Mouse (Mus musculus) neural tube, embryonic 13.5 days (tissue): ENCODE measurements around the gene Myof. TPM values are rescaled to one million over a fixed set of nuclear protein-coding genes. Genes with fewer than 3 reads are reported as not detected.
A peak's percentile ranks its signal among the peaks of the same experiment; 100 is the strongest.

Experiments
- ATAC-seq: fragments of 200-750 bp; cut with Nextera tagmentation; 2 replicates; pipeline ENCODE4 v1.8.0; 2017; ENCODE audit warnings: low read depth, mild to moderate bottlenecking, moderate TSS enrichment, moderate library complexity
- H3K27ac ChIP-seq: fragments of 300-500 bp; sonication (generic); replicated peaks from 2 replicates; pipeline ENCODE4 v1.5.1; 2015; ENCODE audit warnings: moderate library complexity, mild to moderate bottlenecking, inconsistent platforms
- H3K27me3 ChIP-seq: fragments of 300-500 bp; sonication (generic); 2 replicates; pipeline ENCODE4 v1.6.1; 2015; ENCODE audit warnings: mild to moderate bottlenecking, inconsistent platforms
- H3K36me3 ChIP-seq: fragments of 300-500 bp; sonication (generic); 2 replicates; pipeline ENCODE4 v1.6.1; 2015; ENCODE audit warnings: mild to moderate bottlenecking, inconsistent platforms
- H3K4me1 ChIP-seq: fragments of 300-500 bp; sonication (generic); replicated peaks from 2 replicates; pipeline ENCODE4 v1.6.1; 2015; ENCODE audit warnings: inconsistent platforms
- H3K4me2 ChIP-seq: fragments of 300-500 bp; sonication (generic); 2 replicates; pipeline ENCODE4 v1.6.1; 2015; ENCODE audit warnings: inconsistent platforms, mild to moderate bottlenecking, moderate library complexity
- H3K4me3 ChIP-seq: fragments of 300-500 bp; sonication (generic); 2 replicates; pipeline ENCODE4 v1.5.1; 2015; ENCODE audit warnings: mild to moderate bottlenecking, inconsistent platforms
- H3K9ac ChIP-seq: fragments of 300-500 bp; sonication (generic); 2 replicates; pipeline ENCODE4 v1.6.1; 2015; ENCODE audit warnings: moderate library complexity, mild to moderate bottlenecking, inconsistent platforms
- H3K9me3 ChIP-seq: fragments of 300-500 bp; sonication (generic); 2 replicates; pipeline ENCODE4 v1.6.1; 2016; ENCODE audit warnings: inconsistent platforms
- WGBS: fragments of 180-500 bp; shearing (Covaris S2); methylation state at CpG from one replicate; pipeline ENCODE4 v1.1.7; 2015; 5-methylcytosine and 5-hydroxymethylcytosine counted together
- polyA plus RNA-seq: library from polyadenylated mRNA; unstranded; fragments of >200 nt; fragmentation: Nextera tagmentation; extraction: Ambion mirVana; gene quantifications from 2 replicates; pipeline ENCODE4 v1.2.1, GENCODE M21; 2015

Gene Myof
- polyA plus RNA-seq, 1 experiment from 2014 or later, result 2.9 TPM

- no peaks in the 10 kb centered on the region for H3K27me3 ChIP-seq
- ATAC-seq, result no peak
- H3K4me2 ChIP-seq, result no peak overlapping the region
- no peak overlapping the region for H3K27ac ChIP-seq
- no peaks in the 10 kb centered on the region for H3K4me1 ChIP-seq
- 83% methylated on average over 4 of the region's 4 CpGs for WGBS
- H3K9me3 ChIP-seq, result no peaks in the 10 kb centered on the region
- no peak overlapping the region for H3K4me3 ChIP-seq
- H3K36me3 ChIP-seq, result no peaks in the 10 kb centered on the region
- no peak overlapping the region for H3K9ac ChIP-seq
Measured at GRCm38 (mm10) chr19:38022710-38023109, 20.7 kb downstream of the Myof start.

GRCm38 (mm10) chr19:38015873-38016254 lies 27.5 kb downstream of the Myof start:
- no peak overlapping the region for H3K4me2 ChIP-seq
- no peaks in the 10 kb centered on the region for H3K27me3 ChIP-seq
- 79% methylated on average over 1 of the region's 1 CpGs for WGBS
- H3K4me3 ChIP-seq, result no peak overlapping the region
- H3K9ac ChIP-seq, result no peak overlapping the region
- no peaks in the 10 kb centered on the region for H3K36me3 ChIP-seq
- no peak for ATAC-seq
- H3K4me1 ChIP-seq, result peaks cover 10% of the 10 kb centered on the region; the same call in 1 of the 2 replicates
- H3K9me3 ChIP-seq, result no peaks in the 10 kb centered on the region
- H3K27ac ChIP-seq, result no peak overlapping the region

DNA sequence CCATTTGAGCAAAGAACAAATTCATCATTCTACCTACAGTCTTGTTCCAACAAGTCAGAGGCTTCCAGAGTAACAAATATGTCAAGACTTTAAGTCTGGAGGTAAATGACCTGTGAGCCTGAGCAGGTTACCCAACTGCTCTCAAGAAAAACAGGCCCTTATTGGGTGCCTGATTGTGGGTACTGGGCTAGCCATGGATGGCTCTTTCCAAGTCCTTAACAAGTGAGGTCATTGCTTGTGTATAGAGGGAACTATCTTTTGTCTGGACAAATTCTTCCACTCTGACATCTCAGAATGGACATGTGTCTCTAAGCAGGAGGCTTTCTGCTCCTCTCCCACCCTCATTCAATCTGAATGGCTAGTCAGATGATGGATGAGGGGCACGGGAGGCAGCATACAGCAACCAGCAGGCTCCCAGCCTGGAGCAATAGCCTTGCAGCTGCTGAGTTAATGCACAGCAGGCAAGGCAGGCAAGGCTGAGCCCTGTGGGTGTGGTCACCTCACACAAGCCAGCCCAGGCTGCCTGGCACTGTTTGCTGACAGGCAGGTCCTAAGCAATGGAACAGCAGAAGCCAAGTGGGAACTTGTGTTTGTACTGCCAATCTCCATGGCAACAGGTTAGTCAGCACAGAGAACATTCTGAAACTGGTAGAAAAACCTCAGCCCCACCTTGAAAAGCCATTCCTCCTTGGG lies 28.1 kb downstream of the Myof start:
- Histone ChIP-seq H3K27me3 (no peaks in the 10 kb centered on the region), H3K4me2 (no peak overlapping the region), H3K27ac (no peak overlapping the region), H3K36me3 (no peaks in the 10 kb centered on the region), H3K4me1 (peaks cover 10% of the 10 kb centered on the region; the same call in 1 of the 2 replicates), H3K9me3 (no peaks in the 10 kb centered on the region), H3K4me3 (no peak overlapping the region), H3K9ac (no peak overlapping the region)
- ATAC-seq, result peak; percentile 87
- WGBS, result 4% methylated on average over 1 of the region's 1 CpGs

- no peaks in the 10 kb centered on the region for H3K36me3 ChIP-seq
- no peak for ATAC-seq
- H3K4me2 ChIP-seq, result no peak overlapping the region
- H3K9ac ChIP-seq, result no peak overlapping the region
- WGBS, result 93% methylated on average over 5 of the region's 5 CpGs
- no peak overlapping the region for H3K4me3 ChIP-seq
- no peaks in the 10 kb centered on the region for H3K9me3 ChIP-seq
- no peaks in the 10 kb centered on the region for H3K27me3 ChIP-seq
- H3K27ac ChIP-seq, result no peak overlapping the region
- H3K4me1 ChIP-seq, result peaks cover 10% of the 10 kb centered on the region; the same call in 1 of the 2 replicates
Measured at GRCm38 (mm10) chr19:38014443-38014842, 28.9 kb downstream of the Myof start.

DNA sequence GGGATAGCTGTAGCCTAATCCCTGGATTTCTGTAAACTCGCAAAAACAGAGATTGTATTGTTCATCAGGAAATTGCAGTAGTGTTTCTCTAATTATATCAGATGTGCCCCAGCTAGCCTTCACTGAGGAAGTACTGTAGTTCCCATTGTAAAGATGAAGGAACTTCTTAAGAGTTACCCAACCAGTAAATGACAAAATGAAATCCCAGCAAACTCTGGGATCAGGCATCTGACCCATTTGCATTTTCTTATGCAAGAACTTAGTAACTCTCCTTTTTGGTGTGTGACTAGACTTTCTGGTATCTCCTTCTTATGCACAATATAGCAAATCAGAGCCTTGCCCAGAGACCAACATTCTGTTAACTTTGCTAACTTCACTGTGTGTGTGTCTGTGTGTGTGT lies 32.0 kb downstream of the Myof start:
- H3K27ac ChIP-seq, result no peak overlapping the region
- no peaks in the 10 kb centered on the region for H3K9me3 ChIP-seq
- no peak overlapping the region for H3K4me2 ChIP-seq
- H3K9ac ChIP-seq, result no peak overlapping the region
- no peak overlapping the region for H3K4me3 ChIP-seq
- WGBS, result 88% methylated on average over 1 of the region's 1 CpGs
- no peaks in the 10 kb centered on the region for H3K36me3 ChIP-seq
- no peak for ATAC-seq
- peaks cover 10% of the 10 kb centered on the region; the same call in 1 of the 2 replicates for H3K4me1 ChIP-seq
- no peaks in the 10 kb centered on the region; the same call in 1 of the 2 replicates for H3K27me3 ChIP-seq

GRCm38 (mm10) chr19:38004809-38005380 lies 38.5 kb downstream of the Myof start:
- no peaks in the 10 kb centered on the region for H3K9me3 ChIP-seq
- H3K9ac ChIP-seq, result no peak overlapping the region
- H3K27me3 ChIP-seq, result no peaks in the 10 kb centered on the region; the same call in 1 of the 2 replicates
- H3K36me3 ChIP-seq, result no peaks in the 10 kb centered on the region
- no peak overlapping the region for H3K4me3 ChIP-seq
- no peak for ATAC-seq
- WGBS, result 85% methylated on average over 8 of the region's 8 CpGs
- 0 out of 2 replicates have a peak, but pooled peaks cover 6% of the 10 kb centered on the region for H3K4me1 ChIP-seq
- H3K4me2 ChIP-seq, result no peak overlapping the region
- H3K27ac ChIP-seq, result no peak overlapping the region

- Histone ChIP-seq H3K27me3 (no peaks in the 10 kb centered on the region; the same call in 1 of the 2 replicates), H3K4me3 (no peak overlapping the region)
Measured at GRCm38 (mm10) chr19:38003671-38004521, 39.5 kb downstream of the Myof start.

DNA sequence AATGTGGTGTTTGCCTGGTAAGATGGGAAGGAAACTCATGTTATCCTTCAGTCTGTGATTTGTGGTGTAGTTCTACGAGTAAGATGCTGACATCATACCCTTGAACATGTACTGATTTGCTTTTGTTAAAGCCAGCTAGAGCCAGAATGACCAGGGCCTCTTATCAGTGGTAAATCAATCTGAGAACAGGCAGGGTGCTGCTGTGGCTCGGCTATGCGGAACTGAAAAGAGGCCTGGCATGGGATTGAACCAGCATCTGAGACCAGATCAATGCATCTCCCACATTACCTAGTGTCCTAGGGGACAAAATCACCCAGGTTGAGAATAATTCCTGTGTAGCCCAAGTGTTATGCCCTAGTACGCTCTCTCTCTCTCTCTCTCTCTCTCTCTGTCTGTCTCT lies 40.6 kb downstream of the Myof start:
- 75% methylated on average over 4 of the region's 4 CpGs for WGBS
- Histone ChIP-seq H3K36me3 (no peaks in the 10 kb centered on the region), H3K27me3 (no peaks in the 10 kb centered on the region), H3K4me1 (0 out of 2 replicates have a peak, but pooled peaks cover 6% of the 10 kb centered on the region), H3K9me3 (no peaks in the 10 kb centered on the region), H3K4me2 (no peak overlapping the region), H3K9ac (no peak overlapping the region), H3K27ac (no peak overlapping the region), H3K4me3 (no peak overlapping the region)
- ATAC-seq, result no peak

More at GRCm38 (mm10) chr19:38003671-38004521, 39.5 kb downstream of the Myof start:
- 84% methylated on average over 24 of the region's 24 CpGs for WGBS
- Histone ChIP-seq H3K4me1 (0 out of 2 replicates have a peak, but pooled peaks cover 6% of the 10 kb centered on the region), H3K36me3 (no peaks in the 10 kb centered on the region), H3K9ac (no peak overlapping the region), H3K27ac (no peak overlapping the region), H3K9me3 (no peaks in the 10 kb centered on the region), H3K4me2 (no peak overlapping the region)
- ATAC-seq, result no peak

DNA sequence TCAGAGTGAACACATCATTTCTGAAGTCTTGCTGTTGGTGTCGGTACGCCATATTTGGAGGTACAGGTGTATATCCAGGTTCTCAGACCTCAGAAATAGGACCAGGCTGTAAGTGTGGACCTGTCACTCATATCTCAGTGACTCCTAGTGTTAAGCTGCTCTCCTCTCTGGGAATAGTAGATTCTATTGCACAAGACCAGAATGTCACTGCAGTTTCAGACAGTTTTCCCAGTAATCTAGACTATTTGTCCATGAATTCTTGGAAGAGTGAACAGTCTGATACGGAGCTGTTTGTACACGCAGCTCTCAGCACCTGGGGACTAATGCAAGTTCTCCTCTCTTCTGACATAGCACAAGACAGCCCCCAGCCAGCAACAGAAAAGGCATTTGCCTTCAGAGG lies 42.4 kb downstream of the Myof start:
- H3K9ac ChIP-seq, result no peak overlapping the region
- H3K4me3 ChIP-seq, result no peak overlapping the region
- no peak overlapping the region for H3K4me2 ChIP-seq
- no peak for ATAC-seq
- no peaks in the 10 kb centered on the region for H3K36me3 ChIP-seq
- WGBS, result 92% methylated on average over 4 of the region's 4 CpGs
- no peaks in the 10 kb centered on the region for H3K27me3 ChIP-seq
- 0 out of 2 replicates have a peak, but pooled peaks cover 6% of the 10 kb centered on the region for H3K4me1 ChIP-seq
- no peaks in the 10 kb centered on the region for H3K9me3 ChIP-seq
- no peak overlapping the region for H3K27ac ChIP-seq

DNA sequence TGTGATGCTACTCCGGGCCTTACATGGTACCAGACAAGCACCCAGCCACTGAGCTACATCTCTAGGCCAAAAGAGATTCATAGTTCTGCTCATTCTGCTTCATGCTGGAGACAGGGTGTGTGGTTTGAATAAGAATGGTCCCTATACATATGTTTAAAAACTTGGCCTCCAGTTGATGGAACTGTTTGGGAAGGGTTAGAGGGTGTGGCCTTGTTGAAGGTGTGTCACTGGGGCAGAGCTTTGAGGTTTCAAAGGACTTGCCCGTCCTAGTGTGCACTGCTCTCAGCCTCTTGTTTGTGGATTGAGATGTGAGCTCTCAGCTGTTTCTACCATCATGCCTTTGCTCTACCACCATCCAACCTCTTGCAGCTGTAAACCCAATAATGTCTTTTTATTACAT lies 43.4 kb downstream of the Myof start:
- H3K27ac ChIP-seq, result no peak overlapping the region
- H3K4me2 ChIP-seq, result no peak overlapping the region
- no peaks in the 10 kb centered on the region for H3K36me3 ChIP-seq
- H3K4me3 ChIP-seq, result no peak overlapping the region
- no peaks in the 10 kb centered on the region for H3K9me3 ChIP-seq
- H3K27me3 ChIP-seq, result no peaks in the 10 kb centered on the region
- H3K4me1 ChIP-seq, result peaks cover 6% of the 10 kb centered on the region; the same call in 1 of the 2 replicates
- WGBS, result 89% methylated on average over 2 of the region's 2 CpGs
- H3K9ac ChIP-seq, result no peak overlapping the region
- ATAC-seq, result no peak

- H3K27me3 ChIP-seq, result no peaks in the 10 kb centered on the region
- H3K9me3 ChIP-seq, result no peaks in the 10 kb centered on the region
- H3K4me2 ChIP-seq, result no peak overlapping the region
- no peak for ATAC-seq
- no peak overlapping the region for H3K9ac ChIP-seq
- no peak overlapping the region for H3K4me3 ChIP-seq
- H3K4me1 ChIP-seq, result peaks cover 9% of the 10 kb centered on the region
- H3K36me3 ChIP-seq, result no peaks in the 10 kb centered on the region
- WGBS, result 84% methylated on average over 3 of the region's 3 CpGs
- H3K27ac ChIP-seq, result no peak overlapping the region
Measured at GRCm38 (mm10) chr19:37994301-37994700, 49.1 kb downstream of the Myof start.

GRCm38 (mm10) chr19:37992184-37992554 lies 51.2 kb downstream of the Myof start:
- Histone ChIP-seq H3K36me3 (no peaks in the 10 kb centered on the region), H3K27ac (no peak overlapping the region), H3K27me3 (no peaks in the 10 kb centered on the region), H3K4me1 (peaks cover 9% of the 10 kb centered on the region), H3K4me2 (no peak overlapping the region), H3K4me3 (no peak overlapping the region), H3K9ac (no peak overlapping the region), H3K9me3 (no peaks in the 10 kb centered on the region)
- WGBS, result 65% methylated on average over 2 of the region's 2 CpGs
- ATAC-seq, result no peak
